Mouse (Mus musculus): Measurements from ENCODE around the gene Dlg1. TPM values are rescaled to one million over a fixed set of nuclear protein-coding genes. Genes with fewer than 3 reads are reported as not detected.

The Dlg1 gene
- 12.7 and 19.3 TPM in 2 replicates for polyA plus RNA-seq (2015; fragmentation: Nextera tagmentation; extraction: Ambion mirVana)

DNA sequence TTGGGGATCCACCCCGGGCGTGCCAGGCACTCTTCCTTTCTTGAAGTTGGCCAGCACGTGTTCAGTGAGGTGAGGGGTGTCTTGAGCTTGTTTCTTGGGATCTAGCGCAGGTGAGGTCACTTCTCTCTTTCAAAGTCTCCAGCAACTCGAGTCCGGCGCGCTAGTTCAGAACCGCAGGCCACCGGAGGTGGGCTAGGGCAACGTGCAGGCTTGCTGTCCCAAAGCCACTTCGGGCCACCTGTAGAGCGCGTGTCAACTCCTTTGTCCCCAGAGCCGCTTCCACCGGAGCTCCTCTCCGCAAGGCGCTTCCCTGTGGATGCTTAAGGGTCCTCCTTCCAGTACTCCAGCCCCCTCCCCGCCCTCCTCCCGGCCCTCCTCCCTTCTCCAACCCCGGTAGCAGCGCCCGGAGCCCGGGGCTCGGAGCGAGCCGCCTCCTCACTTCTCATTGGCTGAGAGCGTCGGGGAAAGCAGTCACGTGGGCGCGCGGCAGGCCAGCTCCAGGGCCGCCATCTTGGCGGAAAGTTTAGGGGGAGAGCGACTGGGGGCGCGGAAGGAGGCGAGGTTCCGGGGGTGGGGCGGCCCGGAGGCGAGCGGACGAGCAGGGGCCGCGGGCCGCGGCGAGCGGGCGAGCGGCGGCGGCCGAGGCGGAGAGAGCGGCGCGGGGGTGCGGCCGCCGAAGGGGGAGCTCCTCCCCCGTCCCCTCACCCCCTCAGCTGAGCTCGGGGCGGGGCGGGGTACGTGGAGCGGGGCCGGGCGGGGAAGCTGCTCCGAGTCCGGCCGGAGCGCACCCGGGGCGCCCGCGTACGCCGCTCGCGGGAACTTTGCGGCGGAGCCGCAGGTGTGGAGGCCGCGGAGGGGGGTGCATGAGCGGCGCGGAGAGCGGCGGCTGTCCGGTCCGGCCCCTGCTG lies at the start of gene Dlg1:
Gene Dlg1 (plus strand): TSS at position 65 of the 908 bp plus-strand sequence.
- Histone ChIP-seq H3K9me3 (ENCODE audit: low read length) (no peaks in the 10 kb centered on the region), H3K4me3 (ENCODE audit: low read depth, low read length) (peak within 1 kb of the TSS; percentile 91), H3K36me3 (ENCODE audit: insufficient read depth, low read length) (no peaks in the 10 kb centered on the region), H3K27me3 (replicated peaks; ENCODE audit: insufficient read depth, low read length) (no peaks in the 10 kb centered on the region), H3K9ac (replicated peaks; ENCODE audit: low read depth) (peak within 1 kb of the TSS; percentile 82), H3K4me1 (ENCODE audit: insufficient read depth, low read depth, low read length) (no peaks in the 10 kb centered on the region), H3K27ac (ENCODE audit: low read length) (peak within 1 kb of the TSS; percentile 97), H3K4me2 (replicated peaks; ENCODE audit: low read depth, low read length) (peak within 1 kb of the TSS; percentile 92)
- ATAC-seq (peak; percentile 96), DNase-seq (ENCODE audit: low spot score) (peak; percentile 97)
- under 1% methylated on average over 49 of the region's 95 CpGs for WGBS
- no peak for TF ChIP-seq CTCF (IDR thresholded peaks at IDR 0.05)
- TF ChIP-seq EP300 (IDR thresholded peaks at IDR 0.05), result no peak

- Histone ChIP-seq H3K4me3 (ENCODE audit: low read depth, low read length) (no peak overlapping the region), H3K4me2 (replicated peaks; ENCODE audit: low read depth, low read length) (no peak overlapping the region), H3K27ac (ENCODE audit: low read length) (no peak overlapping the region), H3K36me3 (ENCODE audit: insufficient read depth, low read length) (no peaks in the 10 kb centered on the region), H3K27me3 (replicated peaks; ENCODE audit: insufficient read depth, low read length) (no peaks in the 10 kb centered on the region), H3K9me3 (ENCODE audit: low read length) (no peaks in the 10 kb centered on the region), H3K4me1 (ENCODE audit: insufficient read depth, low read depth, low read length) (peaks cover 6% of the 10 kb centered on the region; the same call in 1 of the 2 replicates), H3K9ac (replicated peaks; ENCODE audit: low read depth) (no peak overlapping the region)
- DNase-seq (ENCODE audit: low spot score) (no peak), ATAC-seq (no peak)
- 88% methylated on average over 2 of the region's 2 CpGs for WGBS
- TF ChIP-seq EP300 (IDR thresholded peaks at IDR 0.05) (no peak), CTCF (IDR thresholded peaks at IDR 0.05) (no peak)
Observed at GRCm38 (mm10) chr16:31616382-31616781, 46.9 kb upstream of the Dlg1 start.

DNA sequence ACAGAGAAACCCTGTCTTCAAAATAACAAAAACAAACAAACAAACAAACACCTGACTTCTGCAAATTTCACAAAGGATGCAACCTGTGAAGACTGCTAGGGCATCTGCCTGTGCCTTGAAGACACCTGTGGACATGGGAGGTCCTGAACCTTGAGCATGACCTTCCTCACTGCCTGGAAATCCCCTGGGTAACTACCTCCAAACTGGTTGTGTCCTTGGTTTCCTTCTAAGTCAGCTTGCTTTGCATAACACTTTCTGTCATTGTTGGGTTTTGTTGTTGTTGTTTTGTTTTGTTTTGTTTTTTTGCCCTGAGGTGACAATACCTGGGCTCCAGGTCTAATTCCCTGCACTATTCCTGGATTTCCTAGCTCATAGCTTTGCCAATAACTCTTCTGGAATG lies 46.1 kb upstream of the Dlg1 start:
- ATAC-seq, result no peak
- no peak for TF ChIP-seq EP300 (IDR thresholded peaks at IDR 0.05)
- TF ChIP-seq CTCF (IDR thresholded peaks at IDR 0.05), result no peak
- Histone ChIP-seq H3K4me3 (ENCODE audit: low read depth, low read length) (no peak overlapping the region), H3K36me3 (ENCODE audit: insufficient read depth, low read length) (no peaks in the 10 kb centered on the region), H3K9ac (replicated peaks; ENCODE audit: low read depth) (no peak overlapping the region), H3K9me3 (ENCODE audit: low read length) (no peaks in the 10 kb centered on the region), H3K27me3 (replicated peaks; ENCODE audit: insufficient read depth, low read length) (no peaks in the 10 kb centered on the region), H3K27ac (ENCODE audit: low read length) (no peak overlapping the region), H3K4me2 (replicated peaks; ENCODE audit: low read depth, low read length) (no peak overlapping the region), H3K4me1 (ENCODE audit: insufficient read depth, low read depth, low read length) (peaks cover 6% of the 10 kb centered on the region; the same call in 1 of the 2 replicates)
- DNase-seq (ENCODE audit: low spot score), result no peak

- Histone ChIP-seq H3K36me3 (ENCODE audit: insufficient read depth, low read length) (no peaks in the 10 kb centered on the region), H3K4me3 (ENCODE audit: low read depth, low read length) (no peak overlapping the region), H3K4me1 (ENCODE audit: insufficient read depth, low read depth, low read length) (peaks cover 6% of the 10 kb centered on the region; the same call in 1 of the 2 replicates), H3K4me2 (replicated peaks; ENCODE audit: low read depth, low read length) (peak overlapping the region; percentile 27), H3K27me3 (replicated peaks; ENCODE audit: insufficient read depth, low read length) (no peaks in the 10 kb centered on the region), H3K9me3 (ENCODE audit: low read length) (no peaks in the 10 kb centered on the region), H3K27ac (ENCODE audit: low read length) (no peak overlapping the region), H3K9ac (replicated peaks; ENCODE audit: low read depth) (no peak overlapping the region)
- ATAC-seq (peak; percentile 70), DNase-seq (ENCODE audit: low spot score) (peak; percentile 66)
- 27% methylated on average over 10 of the region's 10 CpGs for WGBS
- TF ChIP-seq CTCF (IDR thresholded peaks at IDR 0.05) (no peak), EP300 (IDR thresholded peaks at IDR 0.05) (no peak)
Observed at GRCm38 (mm10) chr16:31617823-31618371, 45.3 kb upstream of the Dlg1 start.

GRCm38 (mm10) chr16:31618671-31619070 lies 44.6 kb upstream of the Dlg1 start:
- H3K4me2 ChIP-seq (replicated peaks; ENCODE audit: low read depth, low read length), result no peak overlapping the region
- TF ChIP-seq CTCF (IDR thresholded peaks at IDR 0.05), result peak; percentile 20; the same call in 1 of the 2 replicates
- TF ChIP-seq EP300 (IDR thresholded peaks at IDR 0.05), result no peak
- ATAC-seq (no peak), DNase-seq (ENCODE audit: low spot score) (no peak)
- WGBS, result 47% methylated on average over 9 of the region's 9 CpGs
- H3K9ac ChIP-seq (replicated peaks; ENCODE audit: low read depth), result no peak overlapping the region
- H3K4me1 ChIP-seq (ENCODE audit: insufficient read depth, low read depth, low read length), result peaks cover 6% of the 10 kb centered on the region; the same call in 1 of the 2 replicates
- no peak overlapping the region for H3K27ac ChIP-seq (ENCODE audit: low read length)
- H3K36me3 ChIP-seq (ENCODE audit: insufficient read depth, low read length), result no peaks in the 10 kb centered on the region
- H3K4me3 ChIP-seq (ENCODE audit: low read depth, low read length), result no peak overlapping the region
- no peaks in the 10 kb centered on the region for H3K27me3 ChIP-seq (replicated peaks; ENCODE audit: insufficient read depth, low read length)
- H3K9me3 ChIP-seq (ENCODE audit: low read length), result no peaks in the 10 kb centered on the region

GRCm38 (mm10) chr16:31619675-31620335 lies 43.4 kb upstream of the Dlg1 start:
- no peak for ATAC-seq
- Histone ChIP-seq H3K27ac (ENCODE audit: low read length) (no peak overlapping the region), H3K27me3 (replicated peaks; ENCODE audit: insufficient read depth, low read length) (no peaks in the 10 kb centered on the region), H3K4me1 (ENCODE audit: insufficient read depth, low read depth, low read length) (peaks cover 6% of the 10 kb centered on the region; the same call in 1 of the 2 replicates), H3K36me3 (ENCODE audit: insufficient read depth, low read length) (no peaks in the 10 kb centered on the region), H3K9me3 (ENCODE audit: low read length) (no peaks in the 10 kb centered on the region), H3K9ac (replicated peaks; ENCODE audit: low read depth) (no peak overlapping the region), H3K4me2 (replicated peaks; ENCODE audit: low read depth, low read length) (no peak overlapping the region), H3K4me3 (ENCODE audit: low read depth, low read length) (no peak overlapping the region)
- WGBS, result 47% methylated on average over 6 of the region's 6 CpGs
- no peak for DNase-seq (ENCODE audit: low spot score)
- TF ChIP-seq CTCF (IDR thresholded peaks at IDR 0.05), result no peak
- no peak for TF ChIP-seq EP300 (IDR thresholded peaks at IDR 0.05)
